Mouse (Mus musculus) heart, adult 8-10 months (tissue): ENCODE measurements around the gene Olfml2a. TPM values are rescaled to one million over a fixed set of nuclear protein-coding genes. Genes with fewer than 3 reads are reported as not detected.
"Not testable (repeated sequence)": the region's sequence is repeated elsewhere in the genome, so short reads cannot be mapped to it uniquely, and the experiment has no call there.

ENCODE experiments used
- DNase-seq: peaks from one replicate; pipeline ENCODE4 v3.0.0; 2022; ENCODE audit warnings: low spot score
- total RNA-seq, 4 experiments: library from RNA; stranded (reverse); gene quantifications; 2 replicates each; pipeline ENCODE4 v1.2.4; 2022

Olfml2a gene
- total RNA-seq, 4 experiments from 2014 or later, result 3.2 to 3.9 (median 3.6) TPM

DNA sequence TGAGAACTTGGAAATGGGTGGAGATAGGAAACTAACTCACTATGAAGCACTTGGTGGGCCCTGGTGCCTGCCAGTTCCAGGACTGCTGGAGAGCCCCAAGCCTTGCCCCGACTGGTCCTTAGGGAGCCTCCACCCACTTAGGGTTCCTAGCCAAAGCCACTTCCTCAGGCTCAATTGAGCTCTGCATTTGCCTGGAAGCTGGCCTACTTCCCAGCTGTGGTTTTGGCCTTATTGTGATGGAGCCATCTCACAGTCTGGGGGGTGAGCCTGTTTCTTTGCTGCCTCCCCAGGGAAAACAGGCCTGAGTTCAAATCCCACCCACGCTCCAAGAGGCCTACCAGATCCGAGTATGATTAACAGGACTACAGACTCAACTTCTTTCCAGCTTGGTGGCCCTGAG is 54.8 kb downstream of the Olfml2a start:
- DNase-seq, result peak; percentile 80

DNA sequence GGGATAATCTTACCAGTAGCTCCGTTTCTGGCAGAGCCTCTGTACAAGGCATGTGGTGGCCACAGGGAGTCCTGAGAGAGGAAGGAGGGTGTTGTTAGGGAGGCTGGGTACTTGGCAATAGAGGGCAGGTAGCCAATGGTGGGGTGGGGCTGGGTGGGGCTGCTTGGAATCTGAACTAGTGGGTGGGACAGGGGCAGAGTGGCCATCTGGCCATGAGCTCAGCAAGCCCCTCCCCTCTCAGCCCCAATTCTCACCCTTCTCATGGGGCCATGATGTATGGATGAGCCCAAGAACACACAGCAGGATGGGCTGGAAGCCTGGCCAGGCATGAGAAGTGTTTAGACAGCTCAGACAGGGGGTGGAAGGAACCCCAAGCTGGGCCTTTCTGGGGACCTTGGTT is 55.6 kb downstream of the Olfml2a start:
- no peak for DNase-seq

DNA sequence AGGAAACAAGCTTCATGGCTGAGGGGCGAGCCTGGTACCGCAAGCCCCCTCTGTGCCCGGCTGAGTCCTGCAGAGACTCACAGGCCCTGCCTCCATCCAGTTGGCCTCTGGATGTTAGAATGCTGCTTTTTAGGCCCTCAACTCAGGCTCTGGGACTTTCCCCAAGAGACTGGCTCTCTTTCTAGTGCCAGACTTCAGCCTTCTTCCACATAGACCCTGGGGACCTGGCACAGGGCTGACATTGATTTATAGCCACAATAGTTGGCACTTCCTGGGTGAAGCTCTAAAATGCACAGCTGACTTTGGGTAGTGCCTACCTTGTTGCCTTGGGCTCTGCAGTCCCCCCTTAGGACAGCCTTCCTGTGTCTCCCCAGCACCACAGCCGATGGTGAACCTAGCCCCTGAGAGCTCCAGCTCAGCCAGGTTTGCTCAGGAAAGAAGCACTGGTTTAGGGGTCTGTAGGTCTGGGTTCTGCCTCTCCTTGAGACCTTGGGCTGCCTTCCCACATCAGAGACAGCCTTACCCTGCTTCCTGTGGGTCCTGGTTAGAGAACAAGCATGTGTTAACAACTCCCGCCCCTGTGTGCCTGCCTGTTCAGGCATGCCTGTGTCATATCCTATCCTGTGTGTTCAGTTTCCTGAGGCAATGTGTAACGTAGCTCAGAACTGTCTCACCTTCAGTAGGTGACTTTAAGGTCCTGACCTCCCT is 56.2 kb downstream of the Olfml2a start:
- DNase-seq, result no peak

GRCm38 (mm10) chr2:38988929-38989328 is 57.2 kb downstream of the Olfml2a start:
- no peak for DNase-seq

- no peak for DNase-seq
Observed at GRCm38 (mm10) chr2:38992004-38992403, 60.2 kb downstream of the Olfml2a start.

GRCm38 (mm10) chr2:38992452-38992851 is 60.7 kb downstream of the Olfml2a start:
- DNase-seq, result no peak

- peak; percentile 90 for DNase-seq
Observed at GRCm38 (mm10) chr2:38997386-38998374, 65.9 kb downstream of the Olfml2a start, which contains the start of gene Wdr38. Gene Wdr38 (plus strand): TSS chr2:38997476.

DNA sequence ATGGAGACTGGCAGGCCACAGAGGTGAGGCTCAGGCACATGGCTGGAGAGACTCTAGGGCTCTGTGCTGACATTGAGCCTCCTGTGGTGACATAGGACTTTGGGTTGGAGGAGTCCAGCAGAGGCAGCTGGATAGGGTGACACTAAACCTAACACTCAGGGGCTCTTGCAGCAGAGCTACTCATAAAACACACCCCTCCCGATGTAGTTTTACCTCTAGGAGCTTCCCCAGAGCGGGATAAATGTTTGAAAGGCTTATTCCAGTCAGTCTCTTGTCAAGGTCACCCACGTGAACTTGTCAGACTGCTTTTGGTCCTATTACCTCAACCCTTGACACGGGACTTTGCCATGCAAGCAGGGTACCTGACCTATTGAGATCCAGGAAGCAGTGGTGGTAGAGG is 67.6 kb downstream of the Olfml2a start:
- DNase-seq, result no peak

- no peak for DNase-seq
Observed at GRCm38 (mm10) chr2:38999910-39000586, 68.3 kb downstream of the Olfml2a start.

DNA sequence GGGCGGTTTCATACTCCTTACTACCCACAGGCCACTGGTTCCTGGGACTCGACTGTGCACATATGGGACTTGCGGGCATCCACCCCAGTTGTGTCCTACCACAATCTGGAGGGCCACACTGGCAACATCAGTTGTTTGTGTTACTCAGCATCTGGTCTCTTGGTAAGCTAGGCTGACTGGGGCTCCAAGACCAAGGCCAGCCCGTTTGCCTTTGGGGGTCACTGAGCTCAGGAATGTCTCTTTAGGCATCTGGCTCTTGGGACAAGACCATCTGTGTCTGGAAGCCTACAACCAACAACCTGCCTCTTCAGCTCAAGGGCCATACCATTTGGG is 68.8 kb downstream of the Olfml2a start:
- DNase-seq, result no peak

DNA sequence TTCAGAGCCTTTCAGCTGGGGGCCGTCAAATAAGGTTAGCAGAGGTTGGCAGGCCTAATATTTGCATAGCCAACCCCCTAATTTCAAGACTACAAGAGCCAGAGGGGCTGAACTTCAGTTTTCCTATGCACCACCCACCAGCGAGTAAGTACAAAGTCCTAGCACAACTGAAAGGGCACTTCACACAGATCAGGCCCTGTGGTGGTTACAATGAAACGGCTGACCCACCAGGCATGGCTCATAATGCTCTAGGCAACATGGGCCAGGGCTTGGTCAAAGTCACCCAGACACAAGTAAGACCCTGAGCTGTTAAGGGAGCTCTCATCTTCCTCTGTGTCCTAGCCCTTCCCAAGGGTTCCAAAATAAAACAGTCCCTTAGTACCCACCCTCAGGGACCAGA is 70.1 kb downstream of the Olfml2a start:
- DNase-seq, result no peak

GRCm38 (mm10) chr2:39003106-39003505 is 71.3 kb downstream of the Olfml2a start:
- no peak for DNase-seq

DNA sequence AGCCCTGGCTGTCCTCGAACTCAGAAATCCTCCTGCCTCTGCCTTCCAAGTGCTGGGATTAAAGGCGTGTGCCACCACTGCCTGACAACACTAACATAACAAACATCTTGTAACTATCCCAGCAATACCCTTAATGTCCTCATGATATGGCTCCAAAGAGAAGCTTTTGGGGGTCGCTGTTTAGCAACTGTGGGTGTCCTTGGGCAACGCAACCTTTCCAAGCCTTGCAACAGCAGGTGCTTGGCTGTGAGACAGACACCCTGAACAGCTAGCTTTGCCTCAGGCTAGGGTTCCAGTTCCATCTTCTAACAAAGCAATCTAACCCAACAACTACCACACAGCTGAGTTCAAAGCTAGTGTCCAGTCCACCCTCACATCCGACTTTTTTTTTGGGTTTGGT is 71.7 kb downstream of the Olfml2a start:
- no peak for DNase-seq

GRCm38 (mm10) chr2:39004372-39004771 is 72.6 kb downstream of the Olfml2a start:
- DNase-seq, result no peak

DNA sequence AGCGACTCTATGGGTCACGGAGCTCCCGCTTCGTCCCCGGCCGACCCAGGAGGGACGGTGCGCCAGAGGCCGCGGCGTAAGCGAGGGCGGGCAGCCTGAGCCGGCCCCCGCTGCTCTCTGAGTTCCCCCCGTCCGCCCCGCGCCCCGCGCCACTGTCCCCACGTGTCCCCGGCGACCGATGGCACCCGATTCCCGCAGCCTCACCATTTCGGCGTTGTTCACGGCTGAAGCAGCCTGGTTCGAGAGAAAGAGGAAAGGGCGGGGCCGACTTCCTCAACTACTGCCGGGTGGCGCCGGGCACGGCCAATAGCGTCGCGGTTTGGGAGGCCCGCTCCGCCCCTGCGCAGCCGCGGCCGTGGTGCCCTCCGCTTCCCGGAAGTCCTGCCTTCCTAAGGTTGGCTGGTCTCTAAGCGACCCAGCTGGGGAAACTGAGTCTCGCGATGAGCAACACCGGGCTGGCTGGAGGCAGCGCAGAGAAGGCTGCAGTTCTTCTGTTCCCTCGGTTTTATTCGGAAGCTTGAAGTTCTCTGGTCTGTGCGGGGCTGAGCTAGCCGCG is 73.2 kb downstream of the Olfml2a start, which contains the start of gene Arpc5l:
Gene Arpc5l (plus strand): TSS at position 469 of the 556 bp plus-strand sequence.
- peak; percentile 91 for DNase-seq

GRCm38 (mm10) chr2:39005574-39006079 is 73.8 kb downstream of the Olfml2a start, which contains the start of gene Rpl35:
Gene Rpl35 (minus strand): TSS chr2:39005624.
- no peak for DNase-seq

DNA sequence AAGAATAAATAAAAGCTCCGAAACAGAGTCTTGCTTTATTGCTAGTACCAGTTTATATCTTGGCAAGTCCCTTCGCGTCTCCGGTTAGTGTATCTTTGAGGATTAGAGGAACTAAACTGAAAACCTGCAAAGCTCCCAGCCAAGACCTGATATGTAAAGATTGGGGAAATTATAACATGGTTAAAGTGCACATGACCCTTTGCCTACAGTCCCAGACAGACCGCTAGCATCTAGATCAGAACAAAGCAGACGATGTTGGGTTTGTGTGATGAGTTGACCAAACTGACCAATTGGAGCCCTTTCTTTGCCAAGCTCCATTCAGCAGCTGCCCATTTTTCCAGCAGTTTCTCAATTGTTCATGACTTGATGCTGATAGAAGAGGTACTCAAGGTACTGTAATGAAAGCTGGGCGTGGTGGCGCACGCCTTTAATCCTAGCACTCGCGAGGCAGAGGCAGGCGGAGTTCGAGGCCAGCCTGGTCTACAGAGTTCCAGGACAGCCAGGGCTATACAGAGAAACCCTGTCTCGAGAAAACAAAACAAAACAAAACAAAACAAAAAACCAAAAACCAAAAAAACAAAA is 74.5 kb downstream of the Olfml2a start:
- no peak for DNase-seq

- peak; percentile 94 for DNase-seq
Observed at GRCm38 (mm10) chr2:39007865-39008264, 76.1 kb downstream of the Olfml2a start.

DNA sequence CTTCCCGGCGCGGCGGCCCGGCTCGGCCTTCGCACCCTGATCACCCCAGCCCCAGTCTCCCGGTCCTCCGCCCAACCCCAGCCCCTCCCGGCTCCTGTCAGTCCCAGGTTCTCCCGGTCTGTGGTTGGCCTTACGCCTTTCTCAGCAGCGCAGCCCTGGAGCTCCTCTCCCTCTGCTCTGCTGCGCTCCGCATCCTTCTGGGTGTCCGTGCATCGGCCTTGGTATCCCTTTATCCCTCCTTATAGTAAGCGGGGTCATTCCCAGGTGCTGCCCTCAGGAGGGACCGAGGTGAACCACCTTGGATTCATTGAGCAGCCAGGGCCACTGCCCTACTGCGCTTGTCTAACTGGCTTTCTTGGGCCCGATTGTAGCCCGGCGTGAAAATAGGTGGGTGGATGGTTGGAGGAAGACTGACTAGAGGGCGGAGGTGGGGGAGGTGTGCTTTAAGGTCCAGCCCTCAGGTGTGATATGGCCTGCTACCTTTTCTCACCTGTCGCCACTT is 76.6 kb downstream of the Olfml2a start:
- no peak for DNase-seq

DNA sequence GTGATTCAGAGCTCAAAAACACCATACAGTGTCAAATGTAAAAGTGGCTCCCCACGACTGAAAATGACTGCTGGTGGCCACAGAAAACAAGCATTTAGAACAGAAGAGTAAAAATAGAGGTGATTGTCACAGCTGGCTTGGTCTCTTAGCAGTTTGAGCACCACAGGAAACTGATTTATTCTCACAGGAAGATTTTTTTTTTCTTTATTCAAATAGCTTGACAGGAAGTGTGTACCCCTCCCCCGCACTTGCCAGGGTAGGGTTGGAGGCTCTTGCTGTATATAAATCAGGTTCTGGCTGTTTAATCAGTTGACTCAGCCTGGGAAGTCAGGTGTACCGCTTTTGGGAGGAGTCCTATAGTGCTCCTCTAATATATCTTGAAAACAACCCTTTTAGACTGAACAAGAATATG is 77.2 kb downstream of the Olfml2a start:
- no peak for DNase-seq

DNA sequence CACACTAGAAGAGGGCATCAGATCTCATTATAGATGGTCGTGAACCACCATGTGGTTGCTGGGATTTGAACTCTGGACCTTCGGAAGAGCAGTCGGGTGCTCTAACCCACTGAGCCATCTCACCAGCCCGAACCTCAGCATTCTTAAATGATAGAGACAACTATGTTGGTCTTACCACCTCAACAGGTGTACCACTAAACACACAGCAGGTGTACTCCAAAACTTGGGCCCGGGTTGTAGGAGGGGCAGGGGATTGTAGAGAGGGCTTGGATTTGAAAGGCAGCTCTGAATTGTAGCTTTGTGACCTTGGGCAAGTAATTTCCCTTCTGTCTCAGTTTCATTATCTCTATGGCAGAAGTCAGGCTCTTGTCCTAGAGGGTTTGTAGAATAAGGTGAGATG is 78.4 kb downstream of the Olfml2a start:
- DNase-seq, result not testable (repeated sequence)
